Mouse (Mus musculus) embryonic fibroblast, embryonic 13.5 days (primary cell): ENCODE measurements around the gene Kcna10.
A peak's percentile ranks its signal among the peaks of the same experiment; 100 is the strongest.

Experiments used
- CTCF ChIP-seq: IDR thresholded peaks from 2 replicates; pipeline ENCODE4 v1.5.1; 2011; ENCODE audit warnings: mild to moderate bottlenecking, control low read depth, low read length, moderate library complexity, borderline replicate concordance; ENCODE audit not compliant: insufficient read depth
- POLR2A ChIP-seq: IDR thresholded peaks from 2 replicates; pipeline ENCODE4 v1.6.1; 2011; ENCODE audit warnings: low read depth, mild to moderate bottlenecking, control low read depth, low read length, moderate library complexity

GRCm38 (mm10) chr3:107149006-107149405 is 33.9 kb upstream of the Kcna10 start:
- TF ChIP-seq CTCF (peak; percentile 55; the same call in 1 of the 2 replicates), POLR2A (no peak)
